Mouse (Mus musculus) natural killer cell, adult 2 months (primary cell): Measurements from ENCODE around the gene Apoc4.

Experiments
- DNase-seq, 2 experiments: peaks; one replicate each; pipeline ENCODE4 v3.0.0; 2022; ENCODE audit warnings: low spot score in 2 of 2

Apoc4 gene

GRCm38 (mm10) chr7:19629361-19629734 lies 51.9 kb downstream of the Apoc4 start, which contains the start of gene Relb:
Gene Relb, minus strand, starts transcription at chr7:19629438.
- peak; percentile 95 for DNase-seq

DNA sequence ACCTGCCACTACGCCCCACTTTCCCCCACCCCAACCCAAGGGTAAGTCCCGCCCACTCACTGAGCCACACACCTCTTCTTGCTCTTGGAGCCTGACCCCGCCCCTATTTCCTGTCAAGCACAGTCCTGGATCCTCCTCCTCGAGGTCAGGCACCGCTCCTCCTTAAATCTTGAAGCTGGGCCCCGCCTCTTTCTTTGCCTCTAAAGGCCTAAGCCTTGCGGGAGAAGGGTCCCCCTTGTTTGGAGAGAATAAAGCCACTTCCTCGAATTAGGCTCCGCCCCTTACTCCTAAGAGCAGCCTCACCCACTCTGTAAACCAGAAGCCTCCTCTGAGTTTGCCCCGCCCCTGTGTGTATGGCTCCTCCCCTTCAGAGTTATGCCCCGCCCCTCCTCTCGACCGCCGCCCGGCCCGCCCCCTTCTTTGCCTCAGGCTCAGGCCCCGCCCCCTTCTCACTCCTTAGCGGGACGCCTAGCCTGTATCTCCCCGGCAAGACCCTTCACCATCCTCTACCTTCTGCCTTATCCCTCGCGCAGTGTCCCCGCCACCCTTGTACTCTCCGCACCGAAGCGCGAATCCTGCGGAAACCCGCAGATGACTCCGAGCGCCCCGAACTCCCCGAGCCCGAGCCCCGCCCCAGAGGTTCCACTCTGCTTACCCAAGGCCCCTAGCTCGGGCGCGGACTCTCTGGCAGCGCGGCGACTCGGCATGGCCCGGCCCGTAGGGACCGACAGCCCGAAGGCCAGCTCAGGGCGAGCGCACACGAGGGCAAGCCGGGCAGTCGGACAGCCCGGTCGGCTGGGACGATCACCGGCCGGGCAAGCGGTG lies 52.5 kb downstream of the Apoc4 start:
- peak; percentile 98 for DNase-seq

DNA sequence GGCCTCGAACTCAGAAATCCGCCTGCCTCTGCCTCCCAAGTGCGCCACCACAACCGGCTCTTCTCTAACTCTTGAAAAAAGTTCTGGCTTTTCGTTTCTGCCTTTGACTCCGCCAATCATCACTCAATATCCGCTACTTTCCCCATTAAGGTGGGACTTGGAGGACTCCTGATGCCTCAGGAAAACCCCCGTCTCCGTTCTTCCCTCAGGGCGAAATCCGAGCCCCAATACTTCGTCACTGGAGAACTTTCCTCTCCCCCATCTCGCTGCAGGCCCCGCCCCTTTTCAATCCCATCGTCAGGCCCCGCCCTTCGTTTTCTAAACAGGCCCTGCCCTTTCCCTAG lies 53.1 kb downstream of the Apoc4 start:
- no peak for DNase-seq
